Mouse (Mus musculus) neural tube, embryonic 14.5 days (tissue): ENCODE measurements around the gene Apbb2. TPM values are rescaled to one million over a fixed set of nuclear protein-coding genes. Genes with fewer than 3 reads are reported as not detected.

Source experiments
- ATAC-seq: fragments of 200-750 bp; cut with Nextera tagmentation; 2 replicates; pipeline ENCODE4 v1.8.0; 2017; ENCODE audit warnings: low read depth, mild to moderate bottlenecking, moderate TSS enrichment, moderate library complexity
- H3K27ac ChIP-seq: fragments of 300-500 bp; sonication (generic); 2 replicates; pipeline ENCODE4 v1.5.1; 2014; ENCODE audit warnings: low read depth, mild to moderate bottlenecking, control low read depth, low read length, moderate library complexity, mixed read lengths
- H3K27me3 ChIP-seq: fragments of 300-500 bp; sonication (generic); 2 replicates; pipeline ENCODE4 v1.6.1; 2014; ENCODE audit warnings: low read length; ENCODE audit not compliant: control insufficient read depth, insufficient read depth
- H3K36me3 ChIP-seq: fragments of 300-500 bp; sonication (generic); 2 replicates; pipeline ENCODE4 v1.6.1; 2014; ENCODE audit warnings: low read length, mixed read lengths; ENCODE audit not compliant: control insufficient read depth, insufficient read depth
- H3K4me1 ChIP-seq: fragments of 300-500 bp; sonication (generic); 2 replicates; pipeline ENCODE4 v1.6.1; 2014; ENCODE audit warnings: low read length; ENCODE audit not compliant: control insufficient read depth, insufficient read depth
- H3K4me2 ChIP-seq: fragments of 300-500 bp; sonication (generic); 2 replicates; pipeline ENCODE4 v1.6.1; 2014; ENCODE audit warnings: mild to moderate bottlenecking, low read depth, low read length, control low read depth
- H3K4me3 ChIP-seq: fragments of 300-500 bp; sonication (generic); 2 replicates; pipeline ENCODE4 v1.5.1; 2014; ENCODE audit warnings: low read depth, low read length, control low read depth, mixed read lengths
- H3K9ac ChIP-seq: fragments of 300-500 bp; sonication (generic); replicated peaks from 2 replicates; pipeline ENCODE4 v1.6.1; 2014; ENCODE audit warnings: low read depth, mild to moderate bottlenecking, control low read depth, low read length, mixed read lengths
- H3K9me3 ChIP-seq: fragments of 300-500 bp; sonication (generic); 2 replicates; pipeline ENCODE4 v1.6.1; 2016; ENCODE audit warnings: low read length; ENCODE audit not compliant: control insufficient read depth
- WGBS: fragments of 180-500 bp; shearing (Covaris S2); extraction: QIAGEN DNeasy Blood & Tissue Kit; methylation state at CpG from one replicate; pipeline ENCODE4 v1.1.7; 2014; 5-methylcytosine and 5-hydroxymethylcytosine counted together
- polyA plus RNA-seq: library from polyadenylated mRNA; unstranded; fragments of >200 nt; fragmentation: Nextera tagmentation; extraction: Ambion mirVana; gene quantifications from 2 replicates; pipeline ENCODE4 v1.2.1, GENCODE M21; 2014

Gene Apbb2
- polyA plus RNA-seq = 129 and 132 TPM in 2 replicates

- H3K4me1 ChIP-seq = peaks cover 28% of the 10 kb centered on the region
- H3K27ac ChIP-seq = peak within 1 kb of the TSS; percentile 97
- no peaks in the 10 kb centered on the region for H3K36me3 ChIP-seq
- no peaks in the 10 kb centered on the region for H3K27me3 ChIP-seq
- WGBS = under 1% methylated on average over 38 of the region's 39 CpGs
- peak within 1 kb of the TSS; percentile 68 for H3K4me2 ChIP-seq
- ATAC-seq = peak; percentile 96
- no peaks in the 10 kb centered on the region for H3K9me3 ChIP-seq
- H3K4me3 ChIP-seq = peak within 1 kb of the TSS; percentile 96
- H3K9ac ChIP-seq = peak within 1 kb of the TSS; percentile 83
These were observed at the start of gene Apbb2 for GRCm38 (mm10) chr5:66618597-66618996. Apbb2 (minus strand) TSS chr5:66618784.

GRCm38 (mm10) chr5:66654220-66654619 is 35.6 kb upstream of the Apbb2 start:
- ATAC-seq = peak; percentile 66; the same call in 1 of the 2 replicates
- WGBS = 41% methylated on average over 5 of the region's 5 CpGs

GRCm38 (mm10) chr5:66647504-66647903 is 28.9 kb upstream of the Apbb2 start:
- H3K4me3 ChIP-seq = no peak overlapping the region
- H3K4me1 ChIP-seq = no peaks in the 10 kb centered on the region
- no peak overlapping the region for H3K27ac ChIP-seq
- no peak for ATAC-seq
- no peaks in the 10 kb centered on the region for H3K9me3 ChIP-seq
- 68% methylated on average over 7 of the region's 7 CpGs for WGBS
- no peaks in the 10 kb centered on the region for H3K27me3 ChIP-seq
- H3K4me2 ChIP-seq = no peak overlapping the region
- H3K9ac ChIP-seq = no peak overlapping the region
- H3K36me3 ChIP-seq = no peaks in the 10 kb centered on the region

More at GRCm38 (mm10) chr5:66654220-66654619, 35.6 kb upstream of the Apbb2 start:
- Histone ChIP-seq H3K4me3 (no peak overlapping the region), H3K9me3 (no peaks in the 10 kb centered on the region), H3K4me1 (no peaks in the 10 kb centered on the region), H3K36me3 (no peaks in the 10 kb centered on the region), H3K4me2 (no peak overlapping the region), H3K9ac (no peak overlapping the region), H3K27ac (peak overlapping the region; percentile 25; the same call in 1 of the 2 replicates), H3K27me3 (no peaks in the 10 kb centered on the region)

- no peak overlapping the region for H3K27ac ChIP-seq
- no peak overlapping the region for H3K4me3 ChIP-seq
- H3K9ac ChIP-seq = no peak overlapping the region
- H3K36me3 ChIP-seq = no peaks in the 10 kb centered on the region
- 81% methylated on average over 5 of the region's 5 CpGs for WGBS
- no peak overlapping the region for H3K4me2 ChIP-seq
- H3K4me1 ChIP-seq = no peaks in the 10 kb centered on the region
- no peak for ATAC-seq
- no peaks in the 10 kb centered on the region for H3K9me3 ChIP-seq
- H3K27me3 ChIP-seq = no peaks in the 10 kb centered on the region
These were observed 24.7 kb upstream of the Apbb2 start for GRCm38 (mm10) chr5:66643260-66643659.

- H3K9ac ChIP-seq = no peak overlapping the region
- H3K4me1 ChIP-seq = no peaks in the 10 kb centered on the region
- no peaks in the 10 kb centered on the region for H3K9me3 ChIP-seq
- no peak overlapping the region for H3K4me3 ChIP-seq
- H3K4me2 ChIP-seq = no peak overlapping the region
- ATAC-seq = no peak
- no peaks in the 10 kb centered on the region for H3K36me3 ChIP-seq
- no peak overlapping the region for H3K27ac ChIP-seq
- WGBS = 93% methylated on average over 4 of the region's 4 CpGs
- no peaks in the 10 kb centered on the region for H3K27me3 ChIP-seq
These were observed 23.6 kb upstream of the Apbb2 start for GRCm38 (mm10) chr5:66642156-66642555.

- Histone ChIP-seq H3K4me1 (0 out of 2 replicates have a peak, but pooled peaks cover 3% of the 10 kb centered on the region), H3K9me3 (no peaks in the 10 kb centered on the region), H3K27ac (no peak overlapping the region), H3K27me3 (no peaks in the 10 kb centered on the region), H3K9ac (no peak overlapping the region), H3K4me2 (no peak overlapping the region), H3K4me3 (no peak overlapping the region), H3K36me3 (no peaks in the 10 kb centered on the region)
- ATAC-seq = peak; percentile 66
- 29% methylated on average over 10 of the region's 10 CpGs for WGBS
These were observed 17.0 kb upstream of the Apbb2 start for GRCm38 (mm10) chr5:66635459-66636079.

GRCm38 (mm10) chr5:66627805-66628204 is 9.2 kb upstream of the Apbb2 start:
- H3K9ac ChIP-seq = no peak overlapping the region
- no peaks in the 10 kb centered on the region for H3K36me3 ChIP-seq
- H3K9me3 ChIP-seq = no peaks in the 10 kb centered on the region
- WGBS = 51% methylated on average over 7 of the region's 7 CpGs
- no peak overlapping the region for H3K4me3 ChIP-seq
- H3K4me2 ChIP-seq = no peak overlapping the region
- H3K4me1 ChIP-seq = no peaks in the 10 kb centered on the region
- H3K27ac ChIP-seq = no peak overlapping the region
- no peaks in the 10 kb centered on the region for H3K27me3 ChIP-seq
- peak; percentile 49; the same call in 1 of the 2 replicates for ATAC-seq

- peak; percentile 65 for ATAC-seq
- Histone ChIP-seq H3K36me3 (no peaks in the 10 kb centered on the region), H3K4me3 (peak overlapping the region; percentile 53), H3K27ac (peak overlapping the region; percentile 73), H3K27me3 (no peaks in the 10 kb centered on the region), H3K4me1 (peaks cover 26% of the 10 kb centered on the region), H3K9me3 (no peaks in the 10 kb centered on the region), H3K4me2 (peak overlapping the region; percentile 68), H3K9ac (peak overlapping the region; percentile 68)
- 0% methylated on average over 41 of the region's 41 CpGs for WGBS
These were observed 1.6 kb upstream of the Apbb2 start for GRCm38 (mm10) chr5:66620191-66620625.

GRCm38 (mm10) chr5:66619675-66620074 is 1.1 kb upstream of the Apbb2 start:
- Histone ChIP-seq H3K4me3 (peak overlapping the region; percentile 53), H3K4me1 (peaks cover 28% of the 10 kb centered on the region), H3K36me3 (no peaks in the 10 kb centered on the region), H3K4me2 (peak overlapping the region; percentile 68), H3K27ac (peak overlapping the region; percentile 73), H3K9me3 (no peaks in the 10 kb centered on the region), H3K9ac (peak overlapping the region; percentile 68), H3K27me3 (no peaks in the 10 kb centered on the region)
- WGBS = 39% methylated on average over 8 of the region's 8 CpGs
- no peak for ATAC-seq
